Mouse (Mus musculus) liver, postnatal 0 days (tissue): Measurements from ENCODE around the gene Lor.

Experiments used
- CTCF ChIP-seq: sonication (generic); IDR thresholded peaks from 2 replicates; pipeline ENCODE4 v1.5.1; 2016; ENCODE audit warnings: antibody characterized with exemption, low read depth
- EP300 ChIP-seq: IDR thresholded peaks from 2 replicates; pipeline ENCODE4 v1.6.1; 2016; ENCODE audit warnings: antibody characterized with exemption, low read depth, mild to moderate bottlenecking

GRCm38 (mm10) chr3:92117930-92118329, 35.0 kb upstream of the Lor start:
- TF ChIP-seq CTCF (peak; percentile 40), EP300 (no peak)
